Mouse (Mus musculus): ENCODE data around the gene Edar. TPM values are rescaled to one million over a fixed set of nuclear protein-coding genes. Genes with fewer than 3 reads are reported as not detected.
A peak's percentile ranks its signal among the peaks of the same experiment; 100 is the strongest.

Edar gene
- total RNA-seq, 2 experiments from 2014 or later: 0.20 to 0.30 TPM

GRCm38 (mm10) chr10:58651270-58652042 lies 24.0 kb downstream of the Edar start:
- DNase-seq: no peak

- DNase-seq: no peak
Observed at GRCm38 (mm10) chr10:58648787-58649186, 26.7 kb downstream of the Edar start.

- no peak for DNase-seq
Observed at GRCm38 (mm10) chr10:58644671-58645070, 30.8 kb downstream of the Edar start.

DNA sequence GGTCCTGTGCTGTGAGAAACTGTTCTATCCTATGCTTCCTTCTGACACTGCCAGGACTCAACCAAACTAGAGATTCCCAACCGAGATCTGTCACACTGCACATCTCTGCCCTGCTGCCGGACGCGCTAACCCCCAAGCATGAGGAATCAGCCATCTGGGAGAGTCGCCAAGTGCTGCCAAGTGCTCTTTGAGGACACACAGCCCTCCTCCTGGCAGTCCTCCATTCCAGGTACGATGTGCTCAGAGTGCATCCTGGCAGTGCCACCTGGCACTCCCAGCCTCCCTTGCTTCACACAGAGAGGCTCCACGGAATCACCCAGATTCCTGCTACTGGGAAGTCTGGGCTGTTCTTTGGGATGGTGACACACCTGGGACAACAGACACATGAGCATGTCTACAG lies 31.3 kb downstream of the Edar start:
- no peak for DNase-seq

GRCm38 (mm10) chr10:58643001-58643400 lies 32.5 kb downstream of the Edar start:
- no peak for DNase-seq

- no peak for DNase-seq
Observed at GRCm38 (mm10) chr10:58641631-58642030, 33.8 kb downstream of the Edar start.

DNA sequence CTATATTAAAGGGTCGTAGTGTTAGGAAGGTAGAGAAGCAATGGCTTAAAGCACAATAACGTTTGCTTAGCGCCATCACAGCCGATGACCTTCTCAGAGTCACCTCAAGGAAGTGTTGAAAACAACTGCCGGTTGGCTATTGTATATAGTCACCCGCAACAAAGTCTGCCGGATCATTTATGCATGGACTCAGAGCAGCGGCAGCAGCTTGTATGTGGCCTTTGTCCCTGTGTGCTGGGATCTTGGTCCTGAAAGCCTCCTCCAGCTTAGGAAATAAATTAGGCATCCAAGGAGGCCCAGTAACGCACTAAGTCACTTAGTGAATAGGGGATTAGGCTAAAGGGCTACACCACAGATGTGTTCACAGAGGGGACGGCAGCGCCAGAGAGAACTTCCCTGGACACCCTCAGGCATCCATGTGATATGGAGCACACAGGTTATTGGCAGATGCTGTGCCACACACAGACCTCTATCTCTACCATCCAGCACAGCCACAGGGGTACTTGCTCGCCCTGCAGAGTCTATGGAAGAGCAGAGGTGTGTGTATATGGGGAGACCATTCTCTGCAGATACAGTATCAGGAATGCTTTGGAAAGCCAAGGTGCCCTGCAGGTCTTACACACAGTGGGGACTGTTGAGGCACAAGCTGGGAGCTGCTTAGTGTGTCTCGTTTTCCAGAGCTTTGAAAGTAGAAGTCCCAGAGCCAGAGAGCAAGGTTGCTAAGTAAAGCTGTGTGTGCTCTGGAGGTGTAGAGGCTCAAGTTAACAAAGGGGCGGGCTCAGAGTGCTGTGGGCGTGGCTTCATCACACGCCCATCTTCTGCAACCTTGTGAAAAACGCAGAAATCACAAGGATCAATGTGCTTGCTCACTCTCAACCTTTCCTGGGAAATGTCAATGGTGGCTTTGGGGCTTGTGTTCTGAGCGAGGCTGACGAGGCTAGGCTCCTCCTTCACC lies 34.7 kb downstream of the Edar start:
- no peak for DNase-seq

GRCm38 (mm10) chr10:58639291-58639690 lies 36.2 kb downstream of the Edar start:
- DNase-seq: peak; percentile 37 to 39

DNA sequence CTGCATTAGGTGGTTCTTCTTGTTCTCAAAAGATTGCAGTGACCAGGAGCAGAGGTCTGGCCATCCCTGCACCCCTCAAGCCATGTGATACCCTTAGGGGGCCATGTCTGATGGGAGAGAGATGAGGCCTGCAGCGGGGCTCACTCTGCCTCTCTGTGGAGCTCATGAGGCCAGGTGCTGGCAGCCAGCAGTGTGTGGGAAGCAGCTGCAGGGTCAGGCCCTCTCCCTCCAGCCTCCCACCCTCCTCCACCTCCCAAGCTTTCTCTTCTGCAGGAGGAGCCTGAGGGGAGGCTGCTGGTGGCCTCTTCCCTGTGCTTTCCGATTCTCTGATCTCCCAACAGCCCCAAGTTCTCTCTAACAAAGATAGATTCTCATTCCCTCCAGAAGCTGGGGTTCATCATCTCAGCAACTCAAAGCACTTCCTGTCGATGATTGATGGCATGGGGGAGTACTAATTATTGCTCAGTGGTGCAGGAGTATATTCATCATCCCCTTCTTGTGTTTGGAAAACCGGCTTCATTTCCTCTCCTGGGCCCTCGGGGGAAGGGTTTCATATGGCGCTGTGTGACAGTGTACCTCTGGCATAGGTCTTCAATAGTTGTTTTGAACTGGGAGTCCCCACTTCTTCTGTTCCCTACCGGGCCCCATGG lies 38.9 kb downstream of the Edar start:
- no peak for DNase-seq

GRCm38 (mm10) chr10:58633507-58633906 lies 41.9 kb downstream of the Edar start:
- no peak for DNase-seq

DNA sequence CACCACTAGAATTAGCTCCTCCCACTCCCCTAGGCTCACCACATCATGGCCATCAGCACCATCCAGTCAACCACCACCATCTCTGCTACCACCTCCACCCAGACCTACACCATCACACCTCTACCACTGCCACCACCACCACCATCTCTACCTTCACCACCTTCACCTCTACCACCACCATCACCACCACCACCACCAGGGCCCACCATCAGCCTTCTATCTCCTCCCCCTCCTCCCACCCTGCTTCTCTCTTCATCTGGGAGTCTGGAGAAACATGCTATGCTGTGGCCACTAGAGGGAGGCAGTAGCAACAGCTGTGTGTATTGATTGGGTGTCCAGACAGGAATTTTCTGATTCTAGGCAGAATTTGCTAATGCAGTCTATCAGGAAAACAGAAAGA lies 47.9 kb downstream of the Edar start:
- DNase-seq: peak in 1 of 2 experiments; percentile 19

DNA sequence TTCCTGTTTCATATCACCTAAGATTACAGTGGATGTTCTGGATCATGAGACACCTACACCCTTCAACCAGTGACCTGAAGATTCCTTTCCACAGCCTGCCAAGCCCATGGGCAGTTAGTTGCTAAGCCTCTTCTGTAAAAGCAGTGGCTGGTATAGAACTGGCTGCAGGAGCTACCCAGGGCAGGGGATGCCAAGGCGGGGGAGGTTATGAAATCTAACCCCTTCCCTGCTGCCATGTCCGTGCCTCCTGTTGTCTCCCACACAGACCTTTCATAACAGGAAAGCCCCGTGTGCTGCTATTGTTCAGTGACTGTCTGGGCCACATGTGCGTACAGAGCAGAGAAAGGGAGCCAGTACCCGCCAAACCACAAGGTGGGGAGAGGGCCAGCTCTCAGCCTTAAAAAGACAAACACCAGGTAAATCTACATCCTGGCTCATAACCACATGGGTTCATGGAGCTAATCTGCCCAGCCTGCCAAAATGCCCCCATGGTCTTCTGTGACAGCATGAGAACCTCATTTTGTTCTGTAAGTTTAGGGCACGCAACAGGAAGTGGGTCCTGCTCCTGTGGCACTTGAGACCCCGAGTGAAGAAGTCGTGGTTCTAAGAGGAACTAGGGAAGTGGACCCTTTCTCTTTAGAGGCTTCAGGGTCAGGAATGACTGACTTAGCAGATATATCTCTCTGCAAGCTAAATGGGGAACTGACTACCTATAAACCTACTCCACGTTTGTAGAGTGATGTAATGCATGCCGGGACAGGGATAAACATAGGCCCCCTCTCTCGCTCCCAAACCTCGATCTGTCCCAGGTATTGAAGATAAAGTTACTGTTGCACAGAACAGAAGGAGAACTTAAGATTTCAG lies 50.4 kb downstream of the Edar start:
- DNase-seq: no peak

GRCm38 (mm10) chr10:58619266-58619665 lies 56.2 kb downstream of the Edar start:
- no peak for DNase-seq

GRCm38 (mm10) chr10:58618501-58619216 lies 56.8 kb downstream of the Edar start:
- DNase-seq: no peak

DNA sequence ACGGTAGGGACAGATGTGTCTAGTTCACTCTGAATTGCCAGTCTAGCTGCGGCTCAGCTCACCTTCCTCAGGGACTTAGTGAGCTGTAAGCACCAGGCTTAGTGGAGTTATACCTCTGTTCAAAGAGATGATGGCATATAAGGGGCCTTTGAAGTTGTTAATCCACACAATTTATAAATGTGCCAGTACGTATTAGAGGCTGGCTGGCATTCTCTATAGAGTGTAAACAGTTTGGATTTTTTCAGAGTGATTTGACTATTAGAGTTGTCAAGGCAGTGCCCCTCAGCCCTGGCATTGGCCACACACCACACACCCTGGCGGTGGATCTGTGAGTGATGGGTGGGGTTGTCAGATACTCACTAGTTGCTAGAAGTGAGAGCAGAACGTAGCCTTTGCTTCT lies 58.9 kb downstream of the Edar start:
- DNase-seq: no peak

DNA sequence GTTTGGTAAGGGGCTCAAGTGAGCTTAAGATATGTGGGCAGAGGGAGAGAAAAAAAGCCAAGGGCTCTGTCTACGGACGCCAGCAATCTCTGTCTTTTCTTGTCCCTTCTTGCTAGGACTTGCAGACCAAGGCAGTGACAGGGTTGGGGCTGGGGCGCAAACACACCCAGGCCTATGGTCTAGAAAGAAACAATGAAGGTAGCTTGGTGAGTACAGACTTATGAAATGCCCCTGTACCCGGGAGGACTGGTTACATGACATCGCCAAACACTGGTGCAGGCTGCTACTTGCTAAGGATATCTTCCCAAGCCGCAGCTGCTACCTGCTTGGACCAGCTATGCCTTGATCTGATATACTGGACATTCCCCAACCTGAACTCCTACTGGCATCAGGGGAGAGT lies 60.9 kb downstream of the Edar start:
- no peak for DNase-seq

DNA sequence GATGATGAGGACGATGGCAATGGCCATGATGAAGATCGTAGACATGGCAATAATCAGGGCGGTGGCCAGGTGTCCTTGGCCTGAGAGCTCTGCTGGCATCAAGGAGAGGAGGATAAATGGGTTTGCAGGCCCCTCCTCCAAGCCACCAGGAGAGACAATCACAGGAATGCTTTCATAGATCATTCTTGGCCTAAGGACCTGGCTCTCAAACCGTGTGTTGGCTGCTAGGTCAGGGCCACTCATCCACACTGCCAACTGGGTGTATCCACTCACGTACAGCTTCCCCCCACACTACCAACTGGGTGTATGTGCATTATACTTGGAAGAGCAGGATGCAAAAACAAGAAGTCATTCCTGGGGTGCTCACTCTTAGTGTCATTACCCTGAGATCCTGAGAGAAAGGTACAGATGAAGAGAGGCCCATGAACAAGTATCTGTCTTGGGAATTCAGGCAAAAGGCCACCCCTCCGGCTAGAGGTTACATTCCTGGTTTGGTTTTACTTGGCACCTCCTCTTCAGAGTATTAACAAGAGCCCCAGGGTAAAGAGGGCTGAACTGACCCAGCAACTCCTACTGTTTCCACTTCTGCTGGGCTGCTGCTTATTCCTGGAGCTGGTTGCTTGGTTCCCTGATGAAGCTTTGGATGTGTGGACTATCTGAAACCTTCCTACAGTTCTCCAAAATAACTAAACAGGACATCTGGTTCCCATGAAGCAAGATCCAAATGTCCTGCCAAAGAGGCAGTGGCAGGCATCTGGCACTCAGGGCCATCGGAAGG lies 64.8 kb downstream of the Edar start:
- DNase-seq: no peak

DNA sequence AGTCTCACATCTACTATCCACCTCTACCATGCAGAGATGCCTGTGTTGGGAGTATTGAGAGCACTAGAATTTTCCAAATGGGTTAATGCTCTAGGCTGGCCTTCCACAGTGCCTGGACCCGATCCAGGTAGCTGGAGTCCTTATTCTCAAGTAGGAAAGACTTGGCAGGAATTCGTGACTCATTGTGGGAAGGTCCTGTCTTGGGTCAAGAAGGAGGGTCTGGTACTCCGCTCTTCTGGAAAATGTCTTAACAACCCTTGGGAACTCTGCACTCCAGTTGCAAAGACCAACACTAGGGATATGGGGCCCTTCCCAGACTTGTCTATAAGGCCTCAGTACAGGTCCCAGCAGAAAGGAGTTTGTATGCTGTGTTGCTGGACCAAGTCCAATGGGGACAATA lies 66.6 kb downstream of the Edar start:
- DNase-seq: no peak

DNA sequence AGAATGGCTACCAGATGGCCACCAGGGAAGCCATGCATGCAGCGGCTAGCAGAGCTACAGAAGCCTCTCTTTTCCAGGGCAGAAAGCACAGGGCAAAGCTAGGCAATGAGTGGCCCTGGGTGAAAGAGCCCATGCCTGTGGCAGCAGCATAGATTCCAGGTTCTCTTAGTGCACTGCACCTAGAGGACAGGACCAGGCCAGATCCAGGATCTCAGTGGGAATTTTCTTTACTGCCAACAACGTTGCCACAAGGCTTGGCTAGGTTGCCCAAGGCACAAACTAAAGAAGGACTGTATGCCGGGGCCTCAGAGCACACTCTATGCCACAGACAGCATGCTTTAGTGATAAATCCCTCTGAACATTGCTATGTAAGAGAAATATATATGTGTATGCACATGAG lies 69.1 kb downstream of the Edar start:
- DNase-seq: no peak

DNA sequence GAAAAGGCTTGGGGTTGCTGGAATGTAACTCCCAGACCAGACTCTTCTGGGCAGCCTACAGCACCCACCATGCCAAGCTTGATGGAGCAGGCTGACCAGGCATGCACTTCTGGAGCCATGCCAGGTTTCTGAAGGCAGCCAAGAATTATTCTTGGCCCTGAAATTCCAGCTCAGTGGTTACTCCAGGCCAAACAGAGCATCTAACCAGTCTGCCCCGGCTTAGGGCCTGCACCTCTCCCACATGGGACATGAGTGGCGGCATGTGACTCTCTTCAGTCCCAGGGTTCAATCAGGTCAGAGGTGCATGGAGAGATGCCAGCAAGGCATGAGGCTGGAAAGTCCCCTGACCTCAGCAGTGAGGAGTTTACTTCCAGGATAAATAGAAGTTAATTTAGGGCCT lies 70.7 kb downstream of the Edar start:
- no peak for DNase-seq

DNA sequence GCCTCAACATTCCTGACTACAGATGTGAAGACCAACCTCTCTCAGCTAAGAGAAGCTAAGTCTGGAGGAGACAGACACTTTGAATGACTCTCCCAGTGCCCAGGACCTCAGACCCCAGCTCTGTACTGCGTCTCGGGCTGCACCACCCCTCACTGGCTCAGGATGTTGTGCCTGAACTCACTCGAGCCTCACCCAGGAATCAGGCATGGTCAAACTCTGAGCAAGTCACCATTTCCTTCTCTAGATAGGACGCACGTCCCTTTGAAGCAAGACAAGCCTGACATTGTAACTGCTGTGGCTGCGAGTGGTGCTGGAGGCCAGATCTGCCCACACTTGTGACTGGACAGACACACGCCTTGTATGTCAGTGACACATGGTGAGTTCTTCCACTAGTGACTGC lies 73.5 kb downstream of the Edar start:
- DNase-seq: no peak

Measured in layer of hippocampus, postnatal 36 days (tissue).